Mouse (Mus musculus) cortical plate, adult 2 months (tissue): ENCODE data around the gene Pspn. TPM values are rescaled to one million over a fixed set of nuclear protein-coding genes. Genes with fewer than 3 reads are reported as not detected.
A peak's percentile ranks its signal among the peaks of the same experiment; 100 is the strongest.

Experiments
- H3K27ac ChIP-seq: fragments of 200-500 bp; 2 replicates; pipeline ENCODE4 v1.5.1; 2012; ENCODE audit warnings: low read length, control low read depth, inconsistent platforms; ENCODE audit not compliant: insufficient read depth
- H3K4me1 ChIP-seq: fragments of 200-500 bp; 2 replicates; pipeline ENCODE4 v1.6.1; 2011; ENCODE audit warnings: low read length; ENCODE audit not compliant: control insufficient read depth, insufficient read depth
- H3K4me3 ChIP-seq: fragments of 200-500 bp; 2 replicates; pipeline ENCODE4 v1.5.1; 2011; ENCODE audit warnings: mild to moderate bottlenecking, low read length, control low read depth; ENCODE audit not compliant: insufficient read depth
- CTCF ChIP-seq: fragments of 200-500 bp; IDR thresholded peaks from 2 replicates; pipeline ENCODE4 v1.5.1; 2011; ENCODE audit warnings: mild to moderate bottlenecking, control low read depth, low read length; ENCODE audit not compliant: insufficient read depth; ENCODE audit errors: extremely low read depth
- POLR2A ChIP-seq: fragments of 200-500 bp; IDR thresholded peaks from 2 replicates; pipeline ENCODE4 v1.6.1; 2011; ENCODE audit warnings: mild to moderate bottlenecking, low read length, control low read depth; ENCODE audit not compliant: insufficient read depth; ENCODE audit errors: extremely low read depth
- polyA plus RNA-seq: library from polyadenylated mRNA; depleted of rRNA; stranded (reverse); fragments of >200 nt; gene quantifications from 2 replicates; pipeline ENCODE4 v1.2.3, GENCODE M21; 2012

Pspn gene
- polyA plus RNA-seq, 1 experiment, result not detected

DNA sequence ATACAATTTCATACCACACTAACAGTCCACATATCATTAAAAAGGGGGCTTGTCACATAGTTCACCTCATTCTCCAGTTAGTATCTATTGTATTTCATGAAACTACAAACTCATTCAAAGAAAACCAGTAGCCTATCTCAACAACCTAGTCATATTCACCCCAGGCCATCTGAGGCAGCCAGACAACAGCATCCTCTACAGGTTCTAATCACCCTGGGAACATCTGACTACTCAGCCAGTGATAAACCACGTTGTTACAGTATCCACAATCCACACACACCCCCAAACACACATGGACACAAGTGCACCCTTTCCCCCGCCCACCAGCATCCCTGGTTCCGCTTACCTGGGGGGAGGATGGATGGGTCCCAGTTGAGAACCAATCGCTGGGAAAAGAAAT lies 27.7 kb upstream of the Pspn start:
- no peak overlapping the region for H3K4me3 ChIP-seq
- H3K4me1 ChIP-seq, result peaks cover 4% of the 10 kb centered on the region
- no peak overlapping the region for H3K27ac ChIP-seq
- TF ChIP-seq CTCF, result no peak
- TF ChIP-seq POLR2A, result no peak

- Histone ChIP-seq H3K4me1 (no peaks in the 10 kb centered on the region), H3K4me3 (no peak overlapping the region), H3K27ac (no peak overlapping the region)
- TF ChIP-seq POLR2A (no peak), CTCF (no peak)
These were observed 21.1 kb upstream of the Pspn start for GRCm38 (mm10) chr17:57020960-57021359.

DNA sequence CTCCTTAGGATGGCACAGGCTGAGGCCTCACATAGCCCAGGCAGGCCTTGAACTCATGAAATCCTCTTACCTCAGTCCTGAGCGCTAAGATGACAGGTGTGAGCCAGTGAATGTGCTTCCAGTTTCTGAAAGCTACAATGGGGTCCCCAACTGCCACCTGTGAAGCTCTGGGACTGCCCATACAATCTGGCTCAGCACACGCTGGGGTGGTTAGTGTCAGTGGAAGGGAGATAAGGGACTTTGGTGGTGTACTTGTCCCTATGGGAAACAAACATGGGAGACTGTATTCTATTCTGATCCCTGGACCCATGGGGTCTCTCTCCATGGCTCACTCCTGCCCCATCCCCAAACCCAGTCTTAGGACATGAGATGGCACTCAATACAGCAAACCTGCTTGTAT lies 19.9 kb upstream of the Pspn start:
- H3K4me3 ChIP-seq, result no peak overlapping the region
- TF ChIP-seq CTCF (no peak), POLR2A (no peak)
- no peak overlapping the region for H3K27ac ChIP-seq
- H3K4me1 ChIP-seq, result no peaks in the 10 kb centered on the region

DNA sequence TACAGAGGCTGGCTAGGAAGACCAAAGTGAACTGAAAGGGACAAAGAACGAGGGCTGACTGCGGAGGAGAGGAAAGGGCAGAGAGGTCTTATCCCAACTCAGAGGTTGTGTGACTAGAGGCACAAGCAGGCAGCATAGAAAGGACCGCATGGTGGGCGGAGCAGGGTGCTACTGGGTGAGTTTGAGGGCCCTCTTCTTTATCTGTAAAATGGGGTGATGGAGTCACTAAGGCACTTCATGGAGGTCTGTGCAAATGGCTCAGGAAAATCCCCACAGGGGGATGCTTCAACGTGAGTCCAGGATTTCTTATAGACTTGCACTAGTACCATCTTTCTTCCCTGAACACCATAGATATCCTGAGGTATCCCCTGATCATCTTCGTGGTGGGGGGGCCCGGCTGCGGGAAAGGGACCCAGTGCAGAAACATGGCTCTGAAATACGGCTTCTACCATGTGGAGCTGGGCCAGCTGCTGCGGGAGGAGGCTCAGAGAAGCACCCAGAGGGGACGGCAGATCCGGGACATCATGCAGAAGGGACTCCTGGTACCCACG lies 12.5 kb upstream of the Pspn start:
- Histone ChIP-seq H3K27ac (0 out of 2 replicates have a peak overlapping the region, but pooled peaks have one; percentile 88), H3K4me3 (peak overlapping the region; percentile 75), H3K4me1 (0 out of 2 replicates have a peak, but pooled peaks cover 2% of the 10 kb centered on the region)
- no peak for TF ChIP-seq POLR2A
- TF ChIP-seq CTCF, result no peak

GRCm38 (mm10) chr17:57011236-57012141 lies 11.7 kb upstream of the Pspn start, which contains the start of the genes Gtf2f1 and Gm17949:
Gene Gtf2f1, minus strand, starts transcription at chr17:57011288.
Gene Gm17949, plus strand, starts transcription at chr17:57011469.
- H3K4me1 ChIP-seq, result 0 out of 2 replicates have a peak, but pooled peaks cover 2% of the 10 kb centered on the region

DNA sequence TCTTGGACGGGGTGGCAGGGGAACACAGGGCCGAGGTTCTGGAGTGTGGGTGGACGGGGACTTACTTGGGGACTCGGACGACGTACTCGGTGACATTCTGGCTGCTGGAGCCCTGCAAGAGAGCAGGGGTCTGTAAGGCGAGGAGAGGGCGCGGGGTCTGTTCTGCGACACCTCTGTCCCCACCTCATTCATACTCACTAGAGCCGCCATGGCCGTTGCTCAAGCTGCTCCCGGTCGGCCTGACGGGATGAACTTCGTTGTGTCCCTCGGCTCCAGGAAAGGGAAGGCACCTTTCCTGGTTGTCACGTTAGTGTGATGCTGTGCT lies 11.1 kb upstream of the Pspn start:
- TF ChIP-seq POLR2A (no peak), CTCF (no peak)
- H3K27ac ChIP-seq, result 0 out of 2 replicates have a peak overlapping the region, but pooled peaks have one; percentile 19

More at GRCm38 (mm10) chr17:57011236-57012141, 11.7 kb upstream of the Pspn start, which contains the start of the genes Gtf2f1 and Gm17949:
- peak within 1 kb of the TSS; percentile 88 for H3K27ac ChIP-seq
- TF ChIP-seq CTCF, result no peak
- TF ChIP-seq POLR2A, result peak; percentile 100
- H3K4me3 ChIP-seq, result peak within 1 kb of the TSS; percentile 75

GRCm38 (mm10) chr17:57007137-57007905 lies 7.5 kb upstream of the Pspn start:
- H3K27ac ChIP-seq, result no peak overlapping the region
- H3K4me3 ChIP-seq, result no peak overlapping the region
- 0 out of 2 replicates have a peak, but pooled peaks cover 2% of the 10 kb centered on the region for H3K4me1 ChIP-seq
- no peak for TF ChIP-seq POLR2A
- peak; percentile 33; the same call in 1 of the 2 replicates for TF ChIP-seq CTCF

More for the DNA sequence above, 11.1 kb upstream of the Pspn start:
- Histone ChIP-seq H3K4me3 (peak overlapping the region; percentile 75), H3K4me1 (0 out of 2 replicates have a peak, but pooled peaks cover 2% of the 10 kb centered on the region)

DNA sequence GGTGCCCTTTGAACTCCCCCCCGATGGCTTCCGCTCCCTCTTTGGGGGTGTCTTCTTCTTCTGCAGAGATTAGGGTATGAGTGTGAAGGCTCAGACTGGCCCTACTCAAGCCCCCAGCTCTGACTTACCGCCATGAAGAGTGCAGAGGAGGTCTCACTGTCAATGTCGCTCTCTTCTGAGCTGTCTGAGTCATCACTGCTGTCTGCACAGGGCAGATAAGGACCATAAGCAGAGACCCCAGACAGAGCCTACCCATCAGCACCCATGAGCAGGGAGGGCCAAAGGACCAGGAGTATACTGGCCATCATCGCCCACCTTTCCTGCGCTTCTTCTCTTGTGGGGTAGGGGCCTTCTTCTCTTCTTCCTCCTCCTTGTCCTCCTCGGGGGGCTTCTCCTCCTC lies 4.2 kb upstream of the Pspn start:
- H3K27ac ChIP-seq, result no peak overlapping the region
- TF ChIP-seq POLR2A (no peak), CTCF (no peak)
- no peaks in the 10 kb centered on the region for H3K4me1 ChIP-seq
- no peak overlapping the region for H3K4me3 ChIP-seq

DNA sequence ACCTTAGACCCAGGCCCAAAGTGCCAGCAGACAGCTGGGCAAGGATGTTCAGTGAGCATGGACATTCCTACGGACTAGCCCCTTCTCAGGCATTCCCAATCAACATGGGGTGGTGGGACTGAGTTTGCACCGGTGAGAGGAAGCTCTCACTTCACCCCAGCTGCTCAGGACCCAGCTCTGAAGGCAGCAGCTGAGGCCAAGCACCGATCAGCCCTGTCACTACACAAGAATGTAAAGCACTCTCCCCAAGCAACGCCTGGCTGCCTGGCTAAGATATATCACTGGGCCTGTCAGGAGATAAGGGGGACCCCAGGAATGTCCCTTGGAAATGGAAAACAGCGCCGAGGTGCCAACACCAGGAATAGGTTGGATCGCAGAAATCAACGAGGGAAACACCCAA lies 1.4 kb upstream of the Pspn start:
- H3K4me3 ChIP-seq, result no peak overlapping the region
- no peak for TF ChIP-seq POLR2A
- no peak for TF ChIP-seq CTCF

DNA sequence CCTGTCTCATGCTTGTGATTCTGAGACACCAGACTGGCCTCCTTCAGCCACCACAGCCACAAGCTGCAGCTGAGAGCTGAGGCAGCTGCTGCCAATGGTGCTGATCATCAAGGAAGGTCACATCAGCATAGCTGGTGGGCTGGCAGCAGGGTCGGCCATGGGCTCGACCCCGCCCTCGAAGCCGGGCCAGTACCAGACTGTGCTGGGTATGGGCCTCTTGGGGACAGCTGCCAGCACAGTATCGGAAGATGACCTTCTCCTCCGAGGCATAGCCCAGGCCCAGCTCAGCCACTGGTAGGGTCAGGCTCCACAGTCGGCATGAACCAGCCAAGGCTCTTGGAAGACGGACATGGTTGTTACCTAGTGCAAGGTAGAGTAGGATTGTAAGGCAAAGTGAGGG lies 404 bp downstream of the Pspn start:
- TF ChIP-seq POLR2A (no peak), CTCF (no peak)
- H3K27ac ChIP-seq, result no peak overlapping the region
- H3K4me1 ChIP-seq, result no peaks in the 10 kb centered on the region
- H3K4me3 ChIP-seq, result no peak overlapping the region

More for the DNA sequence above, 1.4 kb upstream of the Pspn start:
- H3K27ac ChIP-seq, result no peak overlapping the region
- H3K4me1 ChIP-seq, result no peaks in the 10 kb centered on the region
